Mouse (Mus musculus) adrenal gland, adult 8-10 months (tissue): ENCODE measurements around the gene Tomm34. TPM values are rescaled to one million over a fixed set of nuclear protein-coding genes. Genes with fewer than 3 reads are reported as not detected.
A peak's percentile ranks its signal among the peaks of the same experiment; 100 is the strongest.

Experiments
- DNase-seq: peaks from one replicate; pipeline ENCODE4 v3.0.0; 2022
- total RNA-seq, 4 experiments: library from RNA; stranded (reverse); gene quantifications; 2 replicates each; pipeline ENCODE4 v1.2.4; 2022

Gene Tomm34
- total RNA-seq = 10 to 100 TPM; 44.9 to 54.8 (median 45.7) TPM

DNA sequence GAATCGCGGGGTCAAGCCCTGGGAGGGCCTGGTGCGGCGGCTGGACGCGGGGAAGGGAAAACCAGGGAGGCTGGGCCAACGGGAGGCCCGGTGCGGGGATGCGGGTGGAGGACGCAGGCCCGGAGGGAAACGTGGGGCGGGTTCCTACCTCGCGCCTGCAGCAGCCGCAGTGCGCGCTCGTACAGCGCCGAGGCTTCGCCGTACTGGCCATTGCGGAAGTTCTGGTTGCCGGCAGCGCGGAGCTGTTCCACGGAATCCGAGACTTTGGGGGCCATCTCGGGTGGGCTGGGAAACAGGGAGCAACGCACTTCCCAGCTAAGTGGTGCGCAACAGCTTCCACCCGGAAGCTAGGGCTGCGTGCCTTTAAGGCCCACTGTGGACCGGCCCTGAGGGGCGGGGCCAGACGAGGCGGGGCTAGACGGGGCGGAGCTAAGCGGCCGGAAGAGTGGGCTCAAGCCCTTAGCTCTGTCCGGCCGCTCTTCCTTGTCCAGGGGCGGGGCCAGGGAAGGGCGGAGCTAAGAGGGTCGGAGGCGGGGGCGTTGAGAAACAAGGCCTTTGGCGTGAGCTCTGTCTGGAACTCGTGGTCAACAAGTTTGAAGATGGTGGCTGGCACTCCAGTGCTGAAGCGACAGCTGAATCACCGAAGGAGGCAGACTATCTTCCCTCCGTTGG is at the start of gene Tomm34:
TSS of gene Tomm34 (minus strand) at position 405 of the 672 bp plus-strand sequence.
- peak; percentile 95 for DNase-seq

- no peak for DNase-seq
Observed at GRCm38 (mm10) chr2:164119503-164119902, 48.5 kb upstream of the Tomm34 start.

DNA sequence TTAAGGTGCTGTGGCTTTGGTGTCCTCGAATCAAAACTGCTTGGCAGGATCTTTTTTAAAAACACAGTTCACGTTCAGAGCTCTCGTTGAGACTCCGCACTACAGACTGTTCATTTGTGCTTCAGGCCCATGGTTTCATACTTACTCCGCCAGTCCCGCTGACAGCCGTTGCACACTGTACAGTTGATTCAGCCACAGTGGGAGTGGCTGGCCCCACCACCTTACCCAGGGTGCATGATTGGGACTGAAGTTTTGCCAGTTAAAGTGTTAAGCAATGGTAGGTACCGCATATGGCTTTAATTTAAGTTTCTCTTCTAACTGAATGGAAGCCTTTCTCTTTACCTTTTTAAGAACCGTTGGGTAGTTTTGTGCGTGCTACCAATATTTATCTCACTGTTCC is 44.6 kb upstream of the Tomm34 start:
- no peak for DNase-seq

DNA sequence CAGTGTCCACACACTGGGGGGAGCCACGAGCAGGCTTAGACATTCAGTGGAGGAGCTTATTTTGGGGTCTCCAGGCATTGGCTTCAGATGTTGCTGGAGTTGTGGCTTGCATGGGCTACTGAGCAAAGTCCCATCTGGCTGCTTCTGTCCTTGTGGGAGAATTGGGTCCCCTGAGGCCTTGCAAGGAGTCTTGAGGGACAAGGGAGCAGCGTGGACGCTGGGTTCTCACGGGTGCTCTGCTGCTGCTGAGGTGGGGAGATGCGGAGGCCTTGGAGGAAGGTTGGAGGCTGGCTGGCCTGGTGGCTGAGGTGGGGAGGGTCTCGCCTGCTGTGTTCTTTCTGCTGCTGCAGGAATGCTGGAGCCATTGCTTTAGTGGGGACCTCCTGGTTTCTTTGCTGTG is 43.1 kb upstream of the Tomm34 start:
- DNase-seq = no peak

DNA sequence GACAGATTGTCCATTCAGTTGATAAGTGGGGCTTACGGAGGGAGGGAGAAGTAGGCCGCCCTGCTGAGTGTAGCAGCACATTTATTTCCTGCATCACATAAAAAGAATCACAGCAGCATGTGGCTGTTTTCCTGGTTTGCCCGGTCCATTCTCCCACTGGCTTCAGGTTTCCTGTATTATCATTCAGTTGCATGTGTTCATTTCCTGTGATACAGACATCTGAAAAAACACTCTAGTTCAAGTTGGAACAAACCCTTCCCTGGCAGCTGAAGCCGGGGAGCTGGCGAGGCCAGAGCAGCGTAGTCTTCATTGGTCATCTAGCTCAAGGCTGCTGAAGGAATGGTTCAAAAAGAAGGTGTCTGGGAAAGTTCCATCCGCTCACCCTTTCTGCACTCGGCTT is 40.6 kb upstream of the Tomm34 start:
- no peak for DNase-seq

- no peak for DNase-seq
Observed at GRCm38 (mm10) chr2:164108501-164108900, 37.5 kb upstream of the Tomm34 start.

- DNase-seq = no peak
Observed at GRCm38 (mm10) chr2:164107125-164107874, 36.3 kb upstream of the Tomm34 start.

DNA sequence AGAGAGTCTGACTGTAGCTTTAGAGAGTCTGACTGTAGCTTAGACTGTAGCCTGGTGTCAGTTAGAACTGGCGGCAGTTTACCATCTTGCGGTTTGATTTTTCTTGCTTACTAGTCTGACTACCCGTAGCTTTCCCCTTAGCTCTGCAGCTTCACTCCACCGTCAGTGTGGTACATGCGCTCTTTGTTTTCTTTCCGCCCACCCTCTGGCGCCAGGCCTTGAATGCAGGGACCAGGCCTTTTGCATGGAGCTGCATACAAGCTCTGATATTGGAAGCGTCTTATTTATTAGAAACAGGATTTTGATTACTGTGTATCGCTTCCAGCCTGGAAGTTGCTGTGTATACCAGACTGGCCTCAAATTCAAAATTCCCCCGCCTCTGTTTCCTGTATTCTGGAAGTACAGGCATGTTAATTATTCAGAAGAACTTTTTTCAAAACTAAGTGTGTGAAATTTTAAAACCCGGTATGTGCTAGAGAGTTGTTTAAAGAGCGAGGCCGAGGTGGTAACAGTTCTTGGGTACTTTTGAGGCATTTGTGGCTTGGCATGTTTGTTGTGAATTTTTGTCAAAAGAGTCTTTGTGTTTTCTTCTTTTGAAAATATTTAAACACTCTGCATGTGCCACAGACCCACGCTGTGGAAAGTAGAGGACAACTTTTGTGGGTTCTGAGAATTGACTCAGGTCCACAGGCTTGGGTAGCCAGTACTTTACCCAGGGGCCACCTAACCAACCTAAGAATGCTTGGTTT is 35.5 kb upstream of the Tomm34 start:
- DNase-seq = no peak

GRCm38 (mm10) chr2:164103501-164103900 is 32.5 kb upstream of the Tomm34 start:
- DNase-seq = peak; percentile 21

GRCm38 (mm10) chr2:164102366-164102765 is 31.4 kb upstream of the Tomm34 start:
- no peak for DNase-seq

- no peak for DNase-seq
Observed at GRCm38 (mm10) chr2:164101936-164102335, 31.0 kb upstream of the Tomm34 start.

- DNase-seq = no peak
Observed at GRCm38 (mm10) chr2:164098603-164099250, 27.8 kb upstream of the Tomm34 start.

GRCm38 (mm10) chr2:164094152-164094551 is 23.2 kb upstream of the Tomm34 start:
- DNase-seq = no peak

- DNase-seq = no peak
Observed at GRCm38 (mm10) chr2:164089508-164089907, 18.5 kb upstream of the Tomm34 start.

- DNase-seq = no peak
Observed at GRCm38 (mm10) chr2:164087416-164088017, 16.5 kb upstream of the Tomm34 start.

- DNase-seq = no peak
Observed at GRCm38 (mm10) chr2:164084342-164084700, 13.4 kb upstream of the Tomm34 start.

DNA sequence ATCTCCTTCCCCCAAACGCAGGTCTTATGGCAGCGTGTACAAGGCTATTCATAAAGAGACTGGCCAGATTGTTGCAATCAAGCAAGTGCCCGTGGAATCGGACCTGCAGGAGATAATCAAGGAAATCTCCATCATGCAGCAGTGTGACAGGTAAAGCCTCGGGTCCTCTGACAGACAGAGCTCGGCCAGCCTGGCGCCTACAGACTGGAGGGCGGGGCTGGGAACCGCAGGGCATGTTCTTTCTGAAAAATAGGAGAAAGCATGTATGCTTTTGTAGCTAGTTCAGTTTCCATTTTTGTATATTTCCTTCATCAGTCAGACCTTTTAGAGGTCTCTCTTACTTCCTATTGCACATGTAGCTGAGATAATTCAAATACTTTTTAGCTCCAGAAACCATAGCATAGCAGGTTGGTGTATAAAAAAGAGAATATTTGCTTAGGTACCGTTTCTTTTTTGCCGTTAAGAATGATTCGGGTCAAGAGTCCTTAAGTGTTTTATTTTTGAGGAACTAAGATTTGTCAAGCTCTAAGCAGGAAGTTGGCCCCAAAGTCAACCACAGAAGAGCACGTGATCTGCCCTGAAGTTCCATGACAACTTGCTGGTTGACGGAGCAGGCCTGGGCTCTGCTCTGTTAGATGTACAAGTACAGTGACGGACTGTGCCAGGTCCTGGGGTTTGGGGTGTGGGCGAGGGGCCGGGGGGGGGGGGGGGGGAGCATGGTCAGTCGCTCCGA is 12.8 kb upstream of the Tomm34 start:
- DNase-seq = no peak

DNA sequence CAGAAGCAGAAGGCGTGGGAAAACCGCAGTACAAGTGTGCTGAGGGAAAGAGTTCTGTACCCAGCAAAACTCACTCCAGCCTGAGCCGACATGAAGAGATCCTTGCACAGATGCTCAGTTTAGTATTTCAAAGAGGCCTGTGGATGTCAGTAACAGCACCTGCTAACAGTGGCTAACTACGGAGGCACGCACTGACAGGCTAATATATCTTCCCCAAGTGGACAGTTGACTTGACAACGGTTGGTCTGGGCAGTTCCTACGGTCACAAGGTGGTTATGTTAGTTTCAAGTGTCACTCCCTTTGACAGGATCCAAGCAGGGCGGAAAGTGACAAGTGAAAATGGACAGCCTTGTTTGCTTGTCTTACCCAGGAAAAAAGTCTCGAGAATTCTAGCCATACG is 11.2 kb upstream of the Tomm34 start:
- no peak for DNase-seq

GRCm38 (mm10) chr2:164081577-164081976 is 10.6 kb upstream of the Tomm34 start:
- no peak for DNase-seq

GRCm38 (mm10) chr2:164079488-164079887 is 8.5 kb upstream of the Tomm34 start:
- no peak for DNase-seq

DNA sequence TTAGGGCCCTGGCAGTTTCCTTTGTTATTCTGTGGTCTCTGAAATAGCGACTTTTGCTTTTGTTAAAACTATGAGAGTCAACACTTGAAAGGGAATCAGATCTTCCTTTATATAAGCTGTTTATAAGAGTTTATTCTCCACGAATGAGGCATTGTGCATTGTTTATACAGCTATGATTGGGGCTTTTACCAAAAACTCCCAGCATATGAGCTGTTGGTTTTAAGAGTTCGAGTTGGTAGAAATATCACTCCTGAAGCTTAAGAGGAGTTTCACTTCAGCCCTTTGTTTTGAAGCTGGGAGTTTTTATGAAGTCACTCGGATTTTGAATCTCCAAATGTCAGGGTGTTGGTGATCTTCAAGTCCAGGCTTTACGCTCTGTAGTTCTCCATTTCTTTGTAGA is 6.9 kb upstream of the Tomm34 start:
- no peak for DNase-seq
